Comparison of ENCODE assay signal across 8 mouse cellular contexts in the genomic region with DNA sequence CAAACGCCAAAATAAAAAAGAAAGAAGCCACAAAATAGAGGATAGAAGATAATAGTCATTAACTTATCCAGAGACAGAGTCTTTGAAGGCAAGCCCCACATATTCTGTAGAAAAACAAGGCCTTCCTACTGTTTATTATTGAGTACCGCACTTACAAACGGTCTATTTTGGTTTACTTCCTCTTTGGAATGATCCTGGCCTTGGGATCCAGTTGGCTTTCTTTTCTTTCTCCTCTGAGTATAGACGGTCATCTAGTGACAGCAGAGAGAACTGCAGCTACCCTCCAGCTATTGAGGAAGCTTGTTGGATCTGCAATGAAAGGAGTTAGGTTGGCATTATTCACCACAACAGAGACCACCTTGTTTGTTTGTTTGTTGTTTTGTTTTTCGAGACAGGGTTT. TPM values are rescaled to one million over a fixed set of nuclear protein-coding genes. Genes with fewer than 3 reads are reported as not detected.
DNase-seq lines count a peak whose midpoint lies in the region; ATAC-seq and TF ChIP-seq lines count a peak whose summit lies in the region.

No protein-coding gene starts in this region.

- H3K36me3 ChIP-seq in midbrain, postnatal 0 days (ENCODE audit: insufficient read depth, low read length), result no peaks in the 10 kb centered on the region
- no peaks in the 10 kb centered on the region for H3K36me3 ChIP-seq in midbrain, embryonic 13.5 days
- no peaks in the 10 kb centered on the region for H3K36me3 ChIP-seq in embryonic facial prominence, embryonic 14.5 days (ENCODE audit: control insufficient read depth, insufficient read depth, low read length)
- no peaks in the 10 kb centered on the region for H3K36me3 ChIP-seq in hindbrain, embryonic 11.5 days (ENCODE audit: control insufficient read depth, insufficient read depth, low read length)

- no peak overlapping the region for H3K9ac ChIP-seq in midbrain, postnatal 0 days (replicated peaks; ENCODE audit: low read length, poor library complexity, severe bottlenecking)
- no peak overlapping the region for H3K9ac ChIP-seq in midbrain, embryonic 13.5 days (replicated peaks)
- H3K9ac ChIP-seq in embryonic facial prominence, embryonic 14.5 days (ENCODE audit: low read depth, low read length), result no peak overlapping the region
- no peak overlapping the region for H3K9ac ChIP-seq in hindbrain, embryonic 11.5 days (ENCODE audit: low read depth, low read length)

- peak; percentile 78 for DNase-seq in midbrain, postnatal 0 days (ENCODE audit: low spot score)
- peak; percentile 36 to 77 for DNase-seq in adrenal gland, postnatal 36 days
- peak; percentile 83 for DNase-seq in embryonic facial prominence, embryonic 14.5 days (ENCODE audit: low spot score)
- peak; percentile 59 for DNase-seq in hindbrain, embryonic 11.5 days (ENCODE audit: low spot score)
- peak; percentile 63 for DNase-seq in layer of hippocampus, adult 9-10 months (ENCODE audit: low spot score)
- no peak for DNase-seq in c-Kit-positive CD71-positive TER-119-positive erythroid progenitor cells, embryonic 14.5 days (ENCODE audit: low spot score)

- H3K27ac ChIP-seq in midbrain, postnatal 0 days (ENCODE audit: low read depth, low read length), result no peak overlapping the region
- no peak overlapping the region for H3K27ac ChIP-seq in midbrain, embryonic 13.5 days
- no peak overlapping the region for H3K27ac ChIP-seq in embryonic facial prominence, embryonic 14.5 days (replicated peaks; ENCODE audit: low read depth, low read length)
- H3K27ac ChIP-seq in hindbrain, embryonic 11.5 days (ENCODE audit: low read depth, low read length), result no peak overlapping the region

- H3K27me3 ChIP-seq in midbrain, postnatal 0 days (ENCODE audit: insufficient read depth, low read length), result no peaks in the 10 kb centered on the region
- no peaks in the 10 kb centered on the region for H3K27me3 ChIP-seq in midbrain, embryonic 13.5 days
- H3K27me3 ChIP-seq in embryonic facial prominence, embryonic 14.5 days (replicated peaks; ENCODE audit: control insufficient read depth, insufficient read depth, low read length), result no peaks in the 10 kb centered on the region
- H3K27me3 ChIP-seq in hindbrain, embryonic 11.5 days (ENCODE audit: control insufficient read depth, insufficient read depth, low read length), result no peaks in the 10 kb centered on the region

- peak; percentile 47; the same call in 1 of the 2 replicates for ATAC-seq in midbrain, postnatal 0 days (ENCODE audit: low FRiP score)
- no peak for ATAC-seq in midbrain, embryonic 13.5 days
- ATAC-seq in embryonic facial prominence, embryonic 14.5 days (ENCODE audit: low read depth), result peak; percentile 75; the same call in 1 of the 2 replicates
- no peak for ATAC-seq in hindbrain, embryonic 11.5 days (ENCODE audit: low FRiP score)
- ATAC-seq in megakaryocyte progenitor cell, adult 5-6 weeks (replicated peaks; ENCODE audit: poor library complexity), result peak; percentile 92

- H3K4me3 ChIP-seq in midbrain, postnatal 0 days (ENCODE audit: low read depth, low read length), result no peak overlapping the region
- H3K4me3 ChIP-seq in midbrain, embryonic 13.5 days (replicated peaks), result no peak overlapping the region
- no peak overlapping the region for H3K4me3 ChIP-seq in embryonic facial prominence, embryonic 14.5 days (ENCODE audit: low read depth, low read length)
- no peak overlapping the region for H3K4me3 ChIP-seq in hindbrain, embryonic 11.5 days (ENCODE audit: low read depth, low read length)

- WGBS in midbrain, postnatal 0 days, result 29% methylated on average over 5 of the region's 5 CpGs
- 35% methylated on average over 5 of the region's 5 CpGs for WGBS in midbrain, embryonic 13.5 days
- 15% methylated on average over 5 of the region's 5 CpGs for WGBS in embryonic facial prominence, embryonic 14.5 days
- WGBS in hindbrain, embryonic 11.5 days, result 30% methylated on average over 5 of the region's 5 CpGs

- no peaks in the 10 kb centered on the region for H3K4me1 ChIP-seq in midbrain, postnatal 0 days (ENCODE audit: insufficient read depth, low read length)
- no peaks in the 10 kb centered on the region for H3K4me1 ChIP-seq in midbrain, embryonic 13.5 days (replicated peaks)
- H3K4me1 ChIP-seq in embryonic facial prominence, embryonic 14.5 days (ENCODE audit: control insufficient read depth, insufficient read depth, low read length), result no peaks in the 10 kb centered on the region
- H3K4me1 ChIP-seq in hindbrain, embryonic 11.5 days (replicated peaks; ENCODE audit: control insufficient read depth, insufficient read depth, low read length), result no peaks in the 10 kb centered on the region

- TF ChIP-seq CTCF in midbrain, postnatal 0 days (IDR thresholded peaks at IDR 0.05), result peak; percentile 86

- no peaks in the 10 kb centered on the region for H3K9me3 ChIP-seq in midbrain, postnatal 0 days (ENCODE audit: low read length)
- H3K9me3 ChIP-seq in midbrain, embryonic 13.5 days, result no peaks in the 10 kb centered on the region
- no peaks in the 10 kb centered on the region for H3K9me3 ChIP-seq in embryonic facial prominence, embryonic 14.5 days (ENCODE audit: control insufficient read depth, low read length)
- no peaks in the 10 kb centered on the region for H3K9me3 ChIP-seq in hindbrain, embryonic 11.5 days (ENCODE audit: control insufficient read depth, low read length)

- H3K4me2 ChIP-seq in midbrain, postnatal 0 days (ENCODE audit: low read depth, low read length, poor library complexity, severe bottlenecking), result no peak overlapping the region
- no peak overlapping the region for H3K4me2 ChIP-seq in midbrain, embryonic 13.5 days (replicated peaks)
- H3K4me2 ChIP-seq in embryonic facial prominence, embryonic 14.5 days (ENCODE audit: low read depth, low read length), result peak overlapping the region; percentile 19; the same call in 1 of the 2 replicates
- no peak overlapping the region for H3K4me2 ChIP-seq in hindbrain, embryonic 11.5 days (replicated peaks; ENCODE audit: low read depth, low read length)

RNA-seq across cellular contexts. Expression of gene Ap4e1, which starts 11.8 kb away (rescaled TPM):
- total RNA-seq in midbrain, postnatal 0 days (2014; rRNA removed), result 13.1 and 17.0 TPM in 2 replicates
- 5.9 and 7.0 TPM in 2 replicates for polyA plus RNA-seq in midbrain, postnatal 0 days (2015; fragmentation: Nextera tagmentation; extraction: Ambion mirVana)
- 11.8 and 13.0 TPM in 2 replicates for polyA plus RNA-seq in midbrain, embryonic 13.5 days (2015; fragmentation: Nextera tagmentation; extraction: Ambion mirVana)
- total RNA-seq in adrenal gland, postnatal 36 days (2021), result 10 to 100 TPM; 11.1 to 11.6 TPM
- 9.6 TPM in 2 replicates for polyA plus RNA-seq in embryonic facial prominence, embryonic 14.5 days (2014; fragmentation: Nextera tagmentation; extraction: Ambion mirVana)
- 11.1 and 11.3 TPM in 2 replicates for polyA plus RNA-seq in hindbrain, embryonic 11.5 days (2014; fragmentation: Nextera tagmentation; extraction: Ambion mirVana)
- 8.3 and 10.6 TPM in 2 replicates for total RNA-seq in megakaryocyte progenitor cell, adult 5-6 weeks (2015)
- total RNA-seq in megakaryocyte progenitor cell, adult 5-6 weeks (2017), result 17.1 and 20.6 TPM in 2 replicates

Comparison
In these comparisons a context has a peak if more than half of its experiments do, and no peak if none do; other contexts are left out.
1. ATAC-seq: peak in midbrain, postnatal 0 days (single experiment), embryonic facial prominence, embryonic 14.5 days (single experiment) and megakaryocyte progenitor cell, adult 5-6 weeks (single experiment); none in midbrain, embryonic 13.5 days (single experiment) and hindbrain, embryonic 11.5 days (single experiment).